Mouse (Mus musculus): ENCODE measurements around the gene Dimt1.

- TF ChIP-seq CTCF (IDR thresholded peaks at IDR 0.05; ENCODE audit: low read depth) (no peak), EP300 (IDR thresholded peaks at IDR 0.05; ENCODE audit: low read depth) (no peak)
These were observed 18.6 kb upstream of the Dimt1 start for GRCm38 (mm10) chr13:106928296-106928695.

Measured in liver, postnatal 0 days (tissue).